Mouse (Mus musculus) liver, adult 2 months (tissue): ENCODE results near the gene Tprg.

Experiments used
- CTCF ChIP-seq: fragments of 200-500 bp; IDR thresholded peaks from 2 replicates; pipeline ENCODE4 v1.5.1; 2011; ENCODE audit warnings: low read depth, low read length, control low read depth
- POLR2A ChIP-seq: fragments of 200-500 bp; IDR thresholded peaks from 2 replicates; pipeline ENCODE4 v1.6.1; 2011; ENCODE audit warnings: low read length, control low read depth; ENCODE audit not compliant: insufficient read depth; ENCODE audit errors: extremely low read depth

- TF ChIP-seq CTCF (no peak), POLR2A (no peak)
Observed at GRCm38 (mm10) chr16:25254646-25255045, 32.0 kb upstream of the Tprg start.
